Mouse (Mus musculus): ENCODE data around the gene Gm32717. TPM values are rescaled to one million over a fixed set of nuclear protein-coding genes. Genes with fewer than 3 reads are reported as not detected.
"Not testable (repeated sequence)": the region's sequence is repeated elsewhere in the genome, so short reads cannot be mapped to it uniquely, and the experiment has no call there.

Gm32717 gene
- polyA plus RNA-seq, 1 experiment from 2014 or later, result 0.10 TPM

DNA sequence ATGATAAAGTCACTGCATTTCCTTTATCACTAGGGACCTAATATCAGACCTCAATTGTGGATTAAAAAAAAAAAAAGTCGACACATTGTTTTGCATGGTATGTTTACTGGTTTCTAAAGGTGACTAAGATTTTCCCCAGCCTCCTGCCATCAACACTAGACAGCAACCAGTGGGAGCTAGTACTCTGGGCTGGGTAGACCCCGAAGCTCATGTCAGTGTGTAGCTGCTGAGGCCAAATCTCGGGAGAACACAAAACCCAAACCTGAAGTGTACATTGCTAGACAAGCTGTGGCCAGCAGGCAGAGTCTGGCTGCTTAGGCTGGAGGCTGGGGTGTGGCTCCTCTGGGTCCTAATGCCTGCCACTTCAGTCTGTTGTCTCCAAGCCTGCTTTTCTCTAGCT, 45.4 kb downstream of the Gm32717 start:
- not testable (repeated sequence) for H3K36me3 ChIP-seq (replicated peaks); H3K27me3 ChIP-seq (ENCODE audit: poor library complexity, severe bottlenecking)
- WGBS, result 46% methylated on average over 3 of the region's 3 CpGs

More for the DNA sequence above, 45.4 kb downstream of the Gm32717 start:
- H3K4me3 ChIP-seq; H3K4me1 ChIP-seq; H3K9me3 ChIP-seq; DNase-seq (ENCODE audit: extremely low spot score, low spot score); H3K27ac ChIP-seq: not testable (repeated sequence)

Other genes starting within 250 kb of the Gm32717 start
- gene Mdm1, start 99.0 kb downstream of the Gm32717 start, polyA plus RNA-seq (2016; fragmentation: Nextera tagmentation; extraction: Ambion mirVana), result 58.2 and 58.9 TPM in 2 replicates
- gene Il22, start 35.8 kb downstream of the Gm32717 start, polyA plus RNA-seq (2016; fragmentation: Nextera tagmentation; extraction: Ambion mirVana), result 0.12 TPM in 1 of 2 replicates, not detected in the other
- gene Gm32802, start 17.9 kb upstream of the Gm32717 start, polyA plus RNA-seq (2016; fragmentation: Nextera tagmentation; extraction: Ambion mirVana), result 0.10 TPM in 1 of 2 replicates, not detected in the other
- gene Iltifb, start 54.3 kb upstream of the Gm32717 start, polyA plus RNA-seq (2016; fragmentation: Nextera tagmentation; extraction: Ambion mirVana), result not detected in 2 replicates
- gene Gm9040, start 86.2 kb upstream of the Gm32717 start, polyA plus RNA-seq (2016; fragmentation: Nextera tagmentation; extraction: Ambion mirVana), result not detected in 2 replicates
- gene Gm9044, start 91.6 kb upstream of the Gm32717 start, polyA plus RNA-seq (2016; fragmentation: Nextera tagmentation; extraction: Ambion mirVana), result not detected in 2 replicates
- gene Gm9045, start 97.1 kb upstream of the Gm32717 start, polyA plus RNA-seq (2016; fragmentation: Nextera tagmentation; extraction: Ambion mirVana), result 0.06 and 0.09 TPM in 2 replicates
- not detected in 2 replicates for gene Gm9046, start 102.5 kb upstream of the Gm32717 start, polyA plus RNA-seq (2016; fragmentation: Nextera tagmentation; extraction: Ambion mirVana)
- gene Gm9048, start 107.9 kb upstream of the Gm32717 start, polyA plus RNA-seq (2016; fragmentation: Nextera tagmentation; extraction: Ambion mirVana), result not detected in 2 replicates
- gene Gm9049, start 113.3 kb upstream of the Gm32717 start, polyA plus RNA-seq (2016; fragmentation: Nextera tagmentation; extraction: Ambion mirVana), result 0.06 and 0.09 TPM in 2 replicates
- gene Ifng, start 200.3 kb upstream of the Gm32717 start, polyA plus RNA-seq (2016; fragmentation: Nextera tagmentation; extraction: Ambion mirVana), result not detected in 2 replicates

Measured in forebrain, embryonic 10.5 days (tissue).